Mouse (Mus musculus) ovary, postnatal 36 days (tissue): ENCODE data around the gene Inpp5a.

Experiments used
- DNase-seq: peaks from one replicate; pipeline ENCODE4 v3.0.0; 2022; ENCODE audit warnings: low spot score, mixed read lengths

Inpp5a gene

GRCm38 (mm10) chr7:139581801-139582571 lies 193.1 kb downstream of the Inpp5a start:
- DNase-seq, result peak; percentile 27

- peak; percentile 59 for DNase-seq
Observed at GRCm38 (mm10) chr7:139582595-139582994, 193.7 kb downstream of the Inpp5a start, which contains the start of gene Nkx6-2. TSS of gene Nkx6-2 (minus strand) at chr7:139582797.

GRCm38 (mm10) chr7:139583094-139583737 lies 194.3 kb downstream of the Inpp5a start:
- DNase-seq, result no peak

GRCm38 (mm10) chr7:139584221-139585175 lies 195.6 kb downstream of the Inpp5a start:
- DNase-seq, result no peak

GRCm38 (mm10) chr7:139585183-139585821 lies 196.4 kb downstream of the Inpp5a start:
- DNase-seq, result no peak

- no peak for DNase-seq
Observed at GRCm38 (mm10) chr7:139587919-139588318, 199.0 kb downstream of the Inpp5a start.

- peak; percentile 27 for DNase-seq
Observed at GRCm38 (mm10) chr7:139590302-139590701, 201.4 kb downstream of the Inpp5a start.

- DNase-seq, result no peak
Observed at GRCm38 (mm10) chr7:139591311-139591710, 202.4 kb downstream of the Inpp5a start.

- DNase-seq, result no peak
Observed at GRCm38 (mm10) chr7:139595311-139595710, 206.4 kb downstream of the Inpp5a start.

- DNase-seq, result no peak
Observed at GRCm38 (mm10) chr7:139595862-139596261, 207.0 kb downstream of the Inpp5a start.

GRCm38 (mm10) chr7:139610328-139610727 lies 221.4 kb downstream of the Inpp5a start:
- no peak for DNase-seq

- DNase-seq, result peak; percentile 46
Observed at GRCm38 (mm10) chr7:139615767-139616766, 227.2 kb downstream of the Inpp5a start.

- no peak for DNase-seq
Observed at GRCm38 (mm10) chr7:139622568-139622967, 233.7 kb downstream of the Inpp5a start.

GRCm38 (mm10) chr7:139625156-139625555 lies 236.2 kb downstream of the Inpp5a start:
- no peak for DNase-seq
